Mouse (Mus musculus) bone marrow macrophage, adult 2 months (primary cell): ENCODE measurements around the gene Mog.

Experiments
- CTCF ChIP-seq: IDR thresholded peaks from 2 replicates; pipeline ENCODE4 v1.5.1; 2012; ENCODE audit warnings: low read depth, mild to moderate bottlenecking, low read length, moderate library complexity
- POLR2A ChIP-seq: IDR thresholded peaks from 2 replicates; pipeline ENCODE4 v1.6.1; 2012; ENCODE audit warnings: mild to moderate bottlenecking, low read depth, low read length, borderline replicate concordance

DNA sequence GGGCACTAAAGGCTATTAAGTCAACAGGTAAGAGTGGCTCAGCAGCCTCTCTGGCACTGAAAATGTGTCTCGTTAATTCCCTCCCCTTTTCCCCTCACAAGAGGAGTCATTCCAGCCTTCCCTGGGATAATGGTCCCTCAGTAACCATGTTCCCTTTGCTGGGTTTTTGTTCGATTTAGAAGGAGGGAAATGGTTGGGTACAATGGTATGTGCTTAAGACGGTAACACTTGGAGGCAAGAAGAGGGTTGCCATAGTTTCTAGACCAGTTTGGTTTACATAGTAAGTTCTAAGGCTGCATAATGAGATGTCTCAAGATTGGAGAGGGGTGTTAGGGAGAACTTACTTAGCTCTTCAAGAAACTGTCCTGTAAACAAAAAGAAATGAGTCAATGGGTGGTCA lies 11.5 kb downstream of the Mog start:
- TF ChIP-seq POLR2A (no peak), CTCF (no peak)
